Mouse (Mus musculus): ENCODE measurements around the gene Zfp39. TPM values are rescaled to one million over a fixed set of nuclear protein-coding genes. Genes with fewer than 3 reads are reported as not detected.

Zfp39 gene
- polyA plus RNA-seq, 1 experiment from 2014 or later = 8.2 TPM

GRCm38 (mm10) chr11:58947306-58947705 lies 43.3 kb upstream of the Zfp39 start:
- no peak overlapping the region for H3K27ac ChIP-seq (ENCODE audit: low read length)
- no peak for ATAC-seq (ENCODE audit: insufficient number of reproducible peaks, insufficient read depth, low FRiP score, low read depth)
- H3K9me3 ChIP-seq (ENCODE audit: control insufficient read depth, low read depth, low read length) = no peaks in the 10 kb centered on the region
- no peak overlapping the region for H3K4me3 ChIP-seq (ENCODE audit: low read depth, low read length)
- H3K9ac ChIP-seq (replicated peaks; ENCODE audit: low read depth, low read length) = no peak overlapping the region
- H3K36me3 ChIP-seq (ENCODE audit: control insufficient read depth, insufficient read depth, low read length) = no peaks in the 10 kb centered on the region
- WGBS = 80% methylated on average over 3 of the region's 3 CpGs
- H3K27me3 ChIP-seq (ENCODE audit: control insufficient read depth, insufficient read depth, low read length) = no peaks in the 10 kb centered on the region
- peaks cover 3% of the 10 kb centered on the region; the same call in 1 of the 2 replicates for H3K4me1 ChIP-seq (ENCODE audit: control insufficient read depth, insufficient read depth, low read length)
- no peak overlapping the region for H3K4me2 ChIP-seq (replicated peaks; ENCODE audit: low read depth, low read length)

DNA sequence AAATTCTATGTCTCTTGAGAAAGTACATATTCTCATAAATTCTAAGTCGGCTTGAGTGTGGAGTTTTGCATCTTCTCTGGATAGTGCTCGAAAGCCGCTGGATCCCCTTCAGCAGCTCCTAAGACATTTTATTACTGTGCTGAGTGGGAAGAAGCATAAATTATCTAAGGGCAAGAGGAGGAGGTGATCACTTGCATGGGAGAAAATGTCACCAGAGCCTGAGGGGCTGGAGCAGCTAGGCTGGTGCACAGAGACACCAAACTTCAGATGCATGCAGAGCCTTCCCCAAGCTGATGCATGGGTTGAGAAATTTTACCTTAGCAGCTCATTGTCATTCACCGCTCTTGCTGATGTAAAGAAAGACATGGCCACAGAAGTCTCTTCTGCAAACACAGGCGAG lies 40.1 kb upstream of the Zfp39 start:
- no peak overlapping the region for H3K9ac ChIP-seq (replicated peaks; ENCODE audit: low read depth, low read length)
- no peaks in the 10 kb centered on the region for H3K36me3 ChIP-seq (ENCODE audit: control insufficient read depth, insufficient read depth, low read length)
- WGBS = 70% methylated on average over 5 of the region's 5 CpGs
- H3K27me3 ChIP-seq (ENCODE audit: control insufficient read depth, insufficient read depth, low read length) = no peaks in the 10 kb centered on the region
- H3K27ac ChIP-seq (ENCODE audit: low read length) = no peak overlapping the region
- H3K4me1 ChIP-seq (ENCODE audit: control insufficient read depth, insufficient read depth, low read length) = peaks cover 3% of the 10 kb centered on the region; the same call in 1 of the 2 replicates
- no peak overlapping the region for H3K4me3 ChIP-seq (ENCODE audit: low read depth, low read length)
- no peak for ATAC-seq (ENCODE audit: insufficient number of reproducible peaks, insufficient read depth, low FRiP score, low read depth)
- no peaks in the 10 kb centered on the region for H3K9me3 ChIP-seq (ENCODE audit: control insufficient read depth, low read depth, low read length)
- H3K4me2 ChIP-seq (replicated peaks; ENCODE audit: low read depth, low read length) = no peak overlapping the region

DNA sequence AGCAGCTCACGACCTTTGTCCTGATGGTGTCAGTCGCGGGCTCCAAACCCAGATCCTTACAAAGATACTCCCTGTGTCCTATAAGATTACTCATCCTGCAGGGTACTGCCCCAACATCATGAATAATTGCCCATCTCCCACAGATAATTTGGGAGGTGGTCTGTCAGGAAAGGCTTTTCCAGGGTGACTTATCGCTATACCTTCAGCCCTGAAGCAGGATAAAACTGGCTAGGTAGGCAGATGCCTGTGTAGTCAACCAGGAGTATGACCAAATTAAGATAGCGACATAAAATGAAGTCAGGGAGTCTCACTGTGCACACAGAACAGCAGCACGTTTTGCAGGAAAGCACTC lies 35.0 kb upstream of the Zfp39 start:
- Histone ChIP-seq H3K4me2 (replicated peaks; ENCODE audit: low read depth, low read length) (peak overlapping the region; percentile 94), H3K4me3 (ENCODE audit: low read depth, low read length) (peak overlapping the region; percentile 97), H3K27me3 (ENCODE audit: control insufficient read depth, insufficient read depth, low read length) (no peaks in the 10 kb centered on the region), H3K36me3 (ENCODE audit: control insufficient read depth, insufficient read depth, low read length) (peaks cover 21% of the 10 kb centered on the region), H3K9me3 (ENCODE audit: control insufficient read depth, low read depth, low read length) (no peaks in the 10 kb centered on the region), H3K4me1 (ENCODE audit: control insufficient read depth, insufficient read depth, low read length) (peaks cover 13% of the 10 kb centered on the region), H3K27ac (ENCODE audit: low read length) (peak overlapping the region; percentile 94; the same call in 1 of the 2 replicates), H3K9ac (replicated peaks; ENCODE audit: low read depth, low read length) (peak overlapping the region; percentile 97)
- ATAC-seq (ENCODE audit: insufficient number of reproducible peaks, insufficient read depth, low FRiP score, low read depth) = 0 out of 2 replicates have a peak, but pooled peaks have one; percentile 15
- 13% methylated on average over 6 of the region's 6 CpGs for WGBS

- Histone ChIP-seq H3K9me3 (ENCODE audit: control insufficient read depth, low read depth, low read length) (no peaks in the 10 kb centered on the region), H3K9ac (replicated peaks; ENCODE audit: low read depth, low read length) (peak within 1 kb of the TSS; percentile 97), H3K36me3 (ENCODE audit: control insufficient read depth, insufficient read depth, low read length) (peaks cover 27% of the 10 kb centered on the region), H3K27me3 (ENCODE audit: control insufficient read depth, insufficient read depth, low read length) (no peaks in the 10 kb centered on the region), H3K4me2 (replicated peaks; ENCODE audit: low read depth, low read length) (peak within 1 kb of the TSS; percentile 94), H3K4me1 (ENCODE audit: control insufficient read depth, insufficient read depth, low read length) (peaks cover 13% of the 10 kb centered on the region), H3K27ac (ENCODE audit: low read length) (peak within 1 kb of the TSS; percentile 94), H3K4me3 (ENCODE audit: low read depth, low read length) (peak within 1 kb of the TSS; percentile 97)
- under 1% methylated on average over 71 of the region's 95 CpGs for WGBS
- ATAC-seq (ENCODE audit: insufficient number of reproducible peaks, insufficient read depth, low FRiP score, low read depth) = peak; percentile 96
These were observed 34.5 kb upstream of the Zfp39 start, which contains the start of gene Rnf187 for GRCm38 (mm10) chr11:58938322-58939087. Gene Rnf187, minus strand, starts transcription at chr11:58938916.

- Histone ChIP-seq H3K4me3 (ENCODE audit: low read depth, low read length) (peak overlapping the region; percentile 97), H3K27ac (ENCODE audit: low read length) (peak overlapping the region; percentile 94; the same call in 1 of the 2 replicates), H3K4me2 (replicated peaks; ENCODE audit: low read depth, low read length) (peak overlapping the region; percentile 94), H3K36me3 (ENCODE audit: control insufficient read depth, insufficient read depth, low read length) (peaks cover 33% of the 10 kb centered on the region), H3K9me3 (ENCODE audit: control insufficient read depth, low read depth, low read length) (no peaks in the 10 kb centered on the region), H3K4me1 (ENCODE audit: control insufficient read depth, insufficient read depth, low read length) (peaks cover 13% of the 10 kb centered on the region), H3K27me3 (ENCODE audit: control insufficient read depth, insufficient read depth, low read length) (no peaks in the 10 kb centered on the region), H3K9ac (replicated peaks; ENCODE audit: low read depth, low read length) (peak overlapping the region; percentile 97)
- 1% methylated on average over 12 of the region's 13 CpGs for WGBS
- no peak for ATAC-seq (ENCODE audit: insufficient number of reproducible peaks, insufficient read depth, low FRiP score, low read depth)
These were observed 33.9 kb upstream of the Zfp39 start for GRCm38 (mm10) chr11:58937909-58938308.

DNA sequence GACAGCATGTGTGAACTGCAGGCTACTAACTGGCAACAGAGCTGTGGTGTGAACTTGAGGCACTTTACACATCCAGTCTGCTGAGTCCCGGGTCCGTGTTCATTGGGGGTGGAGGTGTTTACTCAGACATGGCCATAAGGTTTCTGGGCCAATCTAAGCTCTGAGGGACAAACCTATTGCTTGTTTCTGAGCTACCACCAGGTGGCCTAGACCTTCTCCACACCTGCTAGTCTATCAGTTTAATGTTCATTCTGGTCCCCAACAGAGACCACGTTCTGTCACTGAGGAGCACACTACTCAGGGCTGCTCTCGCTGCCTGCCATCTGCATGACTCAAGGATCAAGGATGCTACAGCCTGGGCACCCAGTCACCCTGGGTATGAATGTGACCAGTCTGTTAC lies 27.6 kb upstream of the Zfp39 start:
- Histone ChIP-seq H3K36me3 (ENCODE audit: control insufficient read depth, insufficient read depth, low read length) (peaks cover 37% of the 10 kb centered on the region), H3K4me2 (replicated peaks; ENCODE audit: low read depth, low read length) (no peak overlapping the region), H3K27me3 (ENCODE audit: control insufficient read depth, insufficient read depth, low read length) (no peaks in the 10 kb centered on the region), H3K9me3 (ENCODE audit: control insufficient read depth, low read depth, low read length) (no peaks in the 10 kb centered on the region), H3K27ac (ENCODE audit: low read length) (no peak overlapping the region), H3K4me3 (ENCODE audit: low read depth, low read length) (no peak overlapping the region), H3K4me1 (ENCODE audit: control insufficient read depth, insufficient read depth, low read length) (peaks cover 1% of the 10 kb centered on the region; the same call in 1 of the 2 replicates), H3K9ac (replicated peaks; ENCODE audit: low read depth, low read length) (no peak overlapping the region)
- ATAC-seq (ENCODE audit: insufficient number of reproducible peaks, insufficient read depth, low FRiP score, low read depth) = no peak
- 68% methylated on average over 4 of the region's 4 CpGs for WGBS

GRCm38 (mm10) chr11:58930254-58930653 lies 26.2 kb upstream of the Zfp39 start:
- ATAC-seq (ENCODE audit: insufficient number of reproducible peaks, insufficient read depth, low FRiP score, low read depth) = no peak
- no peak overlapping the region for H3K27ac ChIP-seq (ENCODE audit: low read length)
- H3K36me3 ChIP-seq (ENCODE audit: control insufficient read depth, insufficient read depth, low read length) = peaks cover 29% of the 10 kb centered on the region
- H3K9ac ChIP-seq (replicated peaks; ENCODE audit: low read depth, low read length) = no peak overlapping the region
- no peaks in the 10 kb centered on the region for H3K9me3 ChIP-seq (ENCODE audit: control insufficient read depth, low read depth, low read length)
- H3K4me1 ChIP-seq (ENCODE audit: control insufficient read depth, insufficient read depth, low read length) = no peaks in the 10 kb centered on the region
- 92% methylated on average over 3 of the region's 3 CpGs for WGBS
- H3K4me2 ChIP-seq (replicated peaks; ENCODE audit: low read depth, low read length) = no peak overlapping the region
- H3K4me3 ChIP-seq (ENCODE audit: low read depth, low read length) = no peak overlapping the region
- no peaks in the 10 kb centered on the region for H3K27me3 ChIP-seq (ENCODE audit: control insufficient read depth, insufficient read depth, low read length)

- no peak for ATAC-seq (ENCODE audit: insufficient number of reproducible peaks, insufficient read depth, low FRiP score, low read depth)
- WGBS = 45% methylated on average over 3 of the region's 3 CpGs
- Histone ChIP-seq H3K4me1 (ENCODE audit: control insufficient read depth, insufficient read depth, low read length) (no peaks in the 10 kb centered on the region), H3K4me2 (replicated peaks; ENCODE audit: low read depth, low read length) (no peak overlapping the region), H3K27me3 (ENCODE audit: control insufficient read depth, insufficient read depth, low read length) (no peaks in the 10 kb centered on the region), H3K36me3 (ENCODE audit: control insufficient read depth, insufficient read depth, low read length) (peaks cover 29% of the 10 kb centered on the region), H3K9me3 (ENCODE audit: control insufficient read depth, low read depth, low read length) (no peaks in the 10 kb centered on the region), H3K4me3 (ENCODE audit: low read depth, low read length) (no peak overlapping the region), H3K9ac (replicated peaks; ENCODE audit: low read depth, low read length) (no peak overlapping the region), H3K27ac (ENCODE audit: low read length) (no peak overlapping the region)
These were observed 25.6 kb upstream of the Zfp39 start for GRCm38 (mm10) chr11:58929641-58930040.
